Mouse (Mus musculus) stomach, embryonic 14.5 days (tissue): ENCODE measurements around the gene Stk39. TPM values are rescaled to one million over a fixed set of nuclear protein-coding genes. Genes with fewer than 3 reads are reported as not detected.

ENCODE experiments used
- ATAC-seq: fragments of 200-750 bp; cut with Nextera tagmentation; 2 replicates; pipeline ENCODE4 v1.8.0; 2017; ENCODE audit warnings: low read depth, moderate TSS enrichment; ENCODE audit not compliant: insufficient number of reproducible peaks, insufficient read depth, low FRiP score
- H3K27ac ChIP-seq: fragments of 300-500 bp; sonication (generic); 2 replicates; pipeline ENCODE4 v1.5.1; 2014; ENCODE audit warnings: mild to moderate bottlenecking, low read length, moderate library complexity, mixed read lengths
- H3K27me3 ChIP-seq: fragments of 300-500 bp; sonication (generic); 2 replicates; pipeline ENCODE4 v1.6.1; 2014; ENCODE audit warnings: low read length, control low read depth, mixed read lengths; ENCODE audit not compliant: control insufficient read depth, insufficient read depth
- H3K36me3 ChIP-seq: fragments of 300-500 bp; sonication (generic); 2 replicates; pipeline ENCODE4 v1.6.1; 2014; ENCODE audit warnings: mild to moderate bottlenecking, control low read depth, low read length, moderate library complexity, mixed read lengths; ENCODE audit not compliant: control insufficient read depth, insufficient read depth
- H3K4me1 ChIP-seq: fragments of 300-500 bp; sonication (generic); 2 replicates; pipeline ENCODE4 v1.6.1; 2014; ENCODE audit warnings: low read length, control low read depth, mixed read lengths; ENCODE audit not compliant: control insufficient read depth, insufficient read depth
- H3K4me2 ChIP-seq: fragments of 300-500 bp; sonication (generic); replicated peaks from 2 replicates; pipeline ENCODE4 v1.6.1; 2014; ENCODE audit warnings: low read depth, low read length, control low read depth
- H3K4me3 ChIP-seq: fragments of 300-500 bp; sonication (generic); 2 replicates; pipeline ENCODE4 v1.5.1; 2014; ENCODE audit warnings: low read depth, low read length, control low read depth
- H3K9ac ChIP-seq: fragments of 300-500 bp; sonication (generic); replicated peaks from 2 replicates; pipeline ENCODE4 v1.6.1; 2014; ENCODE audit warnings: low read depth, mild to moderate bottlenecking, control low read depth, low read length, moderate library complexity, mixed read lengths
- H3K9me3 ChIP-seq: fragments of 300-500 bp; sonication (generic); 2 replicates; pipeline ENCODE4 v1.6.1; 2016; ENCODE audit warnings: low read depth, low read length, control low read depth; ENCODE audit not compliant: control insufficient read depth
- WGBS: fragments of 180-500 bp; shearing (Covaris S2); extraction: QIAGEN DNeasy Blood & Tissue Kit; methylation state at CpG from one replicate; pipeline ENCODE4 v1.1.7; 2014; 5-methylcytosine and 5-hydroxymethylcytosine counted together
- polyA plus RNA-seq: library from polyadenylated mRNA; unstranded; fragments of >200 nt; fragmentation: Nextera tagmentation; extraction: Ambion mirVana; gene quantifications from 2 replicates; pipeline ENCODE4 v1.2.1, GENCODE M21; 2014

Gene Stk39
- polyA plus RNA-seq, 1 experiment from 2014 or later, result 20.1 TPM

DNA sequence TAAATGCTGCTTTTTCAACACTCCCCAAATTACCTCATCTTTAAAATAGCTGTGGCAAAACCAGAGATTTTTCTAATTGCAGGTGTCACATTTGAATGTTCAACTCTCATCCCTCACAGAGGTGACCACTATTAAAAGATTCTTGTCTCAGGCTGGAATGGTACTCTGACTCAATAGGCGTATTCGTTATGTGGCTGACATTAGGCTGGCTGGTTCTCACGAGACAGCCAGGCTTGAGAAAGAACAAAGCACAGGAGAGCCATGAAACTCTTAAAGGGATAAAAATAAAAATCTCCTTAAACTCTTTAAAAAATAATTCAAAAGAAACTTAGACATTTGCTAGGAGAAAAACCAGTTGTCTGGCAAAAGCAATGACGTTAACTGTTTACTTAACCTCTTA is 853 bp upstream of the Stk39 start:
- H3K4me3 ChIP-seq, result 0 out of 2 replicates have a peak overlapping the region, but pooled peaks have one; percentile 73
- no peak for ATAC-seq
- H3K9ac ChIP-seq, result no peak overlapping the region
- 25% methylated on average over 4 of the region's 4 CpGs for WGBS
- H3K9me3 ChIP-seq, result no peaks in the 10 kb centered on the region
- H3K4me1 ChIP-seq, result peaks cover 8% of the 10 kb centered on the region
- peak overlapping the region; percentile 88; the same call in 1 of the 2 replicates for H3K4me2 ChIP-seq
- H3K36me3 ChIP-seq, result no peaks in the 10 kb centered on the region
- H3K27ac ChIP-seq, result peak overlapping the region; percentile 91; the same call in 1 of the 2 replicates
- H3K27me3 ChIP-seq, result no peaks in the 10 kb centered on the region

GRCm38 (mm10) chr2:68472551-68472910 is 463 bp upstream of the Stk39 start:
- H3K9ac ChIP-seq, result no peak overlapping the region
- H3K36me3 ChIP-seq, result no peaks in the 10 kb centered on the region
- peak overlapping the region; percentile 73 for H3K4me3 ChIP-seq
- ATAC-seq, result no peak
- 4% methylated on average over 5 of the region's 5 CpGs for WGBS
- no peaks in the 10 kb centered on the region for H3K27me3 ChIP-seq
- H3K4me1 ChIP-seq, result peaks cover 8% of the 10 kb centered on the region
- peak overlapping the region; percentile 91; the same call in 1 of the 2 replicates for H3K27ac ChIP-seq
- no peaks in the 10 kb centered on the region for H3K9me3 ChIP-seq
- peak overlapping the region; percentile 88 for H3K4me2 ChIP-seq

- H3K4me2 ChIP-seq, result peak overlapping the region; percentile 88
- no peaks in the 10 kb centered on the region for H3K27me3 ChIP-seq
- peaks cover 8% of the 10 kb centered on the region for H3K4me1 ChIP-seq
- H3K9ac ChIP-seq, result peak overlapping the region; percentile 79
- peak; percentile 70 for ATAC-seq
- peak overlapping the region; percentile 91 for H3K27ac ChIP-seq
- no peaks in the 10 kb centered on the region for H3K36me3 ChIP-seq
- H3K4me3 ChIP-seq, result peak overlapping the region; percentile 73
- under 1% methylated on average over 71 of the region's 87 CpGs for WGBS
- no peaks in the 10 kb centered on the region for H3K9me3 ChIP-seq
These were observed 943 bp downstream of the Stk39 start for GRCm38 (mm10) chr2:68470891-68471758.

GRCm38 (mm10) chr2:68469491-68469890 is 2.6 kb downstream of the Stk39 start:
- Histone ChIP-seq H3K4me3 (no peak overlapping the region), H3K4me2 (no peak overlapping the region), H3K27me3 (no peaks in the 10 kb centered on the region), H3K27ac (no peak overlapping the region), H3K9me3 (no peaks in the 10 kb centered on the region), H3K36me3 (no peaks in the 10 kb centered on the region), H3K9ac (no peak overlapping the region), H3K4me1 (peaks cover 14% of the 10 kb centered on the region)
- no peak for ATAC-seq
- 81% methylated on average over 3 of the region's 3 CpGs for WGBS

DNA sequence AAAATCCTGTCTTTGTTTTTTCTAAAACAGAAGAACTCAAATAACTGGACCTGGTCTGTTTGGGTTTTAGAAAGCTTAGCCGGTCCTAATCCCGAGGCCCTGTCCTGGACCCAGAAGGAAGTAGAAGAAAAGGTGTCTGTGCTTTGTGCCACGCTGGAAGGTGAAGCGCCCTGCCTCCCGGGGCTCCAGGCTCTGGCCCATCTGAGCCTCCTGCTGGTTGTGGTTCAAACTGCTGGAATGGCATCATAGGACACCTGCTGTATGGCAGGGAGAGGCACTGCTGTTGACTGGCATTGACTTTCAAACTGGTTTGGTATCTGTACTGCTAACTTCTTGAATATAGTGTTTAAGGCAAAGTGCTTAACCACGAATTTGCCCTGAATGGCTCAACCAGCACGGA is 3.4 kb downstream of the Stk39 start:
- no peak overlapping the region for H3K9ac ChIP-seq
- H3K36me3 ChIP-seq, result no peaks in the 10 kb centered on the region
- no peaks in the 10 kb centered on the region for H3K27me3 ChIP-seq
- 67% methylated on average over 7 of the region's 7 CpGs for WGBS
- H3K4me2 ChIP-seq, result no peak overlapping the region
- no peaks in the 10 kb centered on the region for H3K9me3 ChIP-seq
- H3K4me1 ChIP-seq, result peaks cover 14% of the 10 kb centered on the region
- ATAC-seq, result no peak
- H3K4me3 ChIP-seq, result no peak overlapping the region
- H3K27ac ChIP-seq, result no peak overlapping the region

GRCm38 (mm10) chr2:68468259-68468658 is 3.8 kb downstream of the Stk39 start:
- 84% methylated on average over 14 of the region's 14 CpGs for WGBS
- Histone ChIP-seq H3K36me3 (no peaks in the 10 kb centered on the region), H3K9me3 (no peaks in the 10 kb centered on the region), H3K9ac (no peak overlapping the region), H3K4me2 (no peak overlapping the region), H3K4me1 (peaks cover 14% of the 10 kb centered on the region), H3K27ac (no peak overlapping the region), H3K27me3 (no peaks in the 10 kb centered on the region), H3K4me3 (no peak overlapping the region)
- no peak for ATAC-seq

DNA sequence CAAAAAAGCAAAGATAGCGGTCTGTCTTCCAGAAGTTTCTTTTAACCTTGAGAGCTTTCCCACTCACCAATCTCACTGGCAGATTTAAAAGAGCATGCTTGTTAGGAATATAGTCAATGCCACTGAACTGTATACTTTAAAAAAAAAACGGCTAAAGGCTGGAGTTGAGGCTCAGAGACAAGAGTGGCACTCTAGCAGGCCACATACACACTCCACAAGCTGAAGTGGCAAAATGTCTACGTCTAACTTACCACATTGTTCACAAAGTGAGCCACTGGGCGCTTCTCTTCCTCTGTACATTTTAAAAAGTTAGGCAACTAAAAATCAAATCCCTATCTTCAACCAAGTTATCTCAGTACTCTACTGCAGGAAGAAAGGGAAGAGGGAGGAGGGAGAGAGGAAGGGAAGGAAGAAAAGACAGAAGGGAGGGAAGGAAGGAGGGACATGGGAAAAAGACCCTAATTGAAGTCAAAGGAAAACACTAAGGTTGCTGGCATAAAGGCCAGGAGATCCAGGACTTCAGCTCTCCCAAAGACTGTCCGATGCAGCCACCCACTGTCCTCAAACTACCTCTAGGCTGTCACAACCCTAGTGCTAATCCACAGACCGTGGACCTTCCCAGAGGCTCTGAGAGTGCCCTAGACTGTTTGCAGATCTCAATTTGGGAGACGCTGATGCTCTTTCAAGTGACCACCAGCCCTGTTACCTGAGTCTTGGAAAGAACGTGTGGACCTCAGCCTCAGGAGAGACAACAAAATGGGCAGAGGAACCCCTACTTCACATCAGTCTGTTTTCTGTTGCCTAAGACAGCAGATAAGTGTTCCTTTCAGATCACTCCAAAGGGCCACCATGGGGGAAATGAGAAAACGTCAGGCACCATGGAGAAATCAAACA is 4.7 kb downstream of the Stk39 start:
- ATAC-seq, result no peak
- Histone ChIP-seq H3K4me2 (no peak overlapping the region), H3K27ac (no peak overlapping the region), H3K4me3 (no peak overlapping the region), H3K36me3 (no peaks in the 10 kb centered on the region), H3K27me3 (no peaks in the 10 kb centered on the region), H3K4me1 (peaks cover 6% of the 10 kb centered on the region), H3K9me3 (no peaks in the 10 kb centered on the region), H3K9ac (no peak overlapping the region)
- WGBS, result 73% methylated on average over 9 of the region's 9 CpGs
